Mouse (Mus musculus) neural tube, embryonic 15.5 days (tissue): ENCODE measurements around the gene Gm9040. TPM values are rescaled to one million over a fixed set of nuclear protein-coding genes. Genes with fewer than 3 reads are reported as not detected.
A peak's percentile ranks its signal among the peaks of the same experiment; 100 is the strongest.
"Not testable (repeated sequence)": the region's sequence is repeated elsewhere in the genome, so short reads cannot be mapped to it uniquely, and the experiment has no call there.

Experiments used
- ATAC-seq: fragments of 200-750 bp; cut with Nextera tagmentation; 2 replicates; pipeline ENCODE4 v1.8.0; 2017; ENCODE audit warnings: mild to moderate bottlenecking, moderate TSS enrichment, moderate library complexity; ENCODE audit not compliant: low FRiP score
- H3K27ac ChIP-seq: fragments of 300-500 bp; sonication (generic); replicated peaks from 2 replicates; pipeline ENCODE4 v1.5.1; 2015; ENCODE audit warnings: mild to moderate bottlenecking, inconsistent platforms
- H3K27me3 ChIP-seq: fragments of 300-500 bp; sonication (generic); replicated peaks from 2 replicates; pipeline ENCODE4 v1.6.1; 2015; ENCODE audit warnings: inconsistent platforms
- H3K36me3 ChIP-seq: fragments of 300-500 bp; sonication (generic); 2 replicates; pipeline ENCODE4 v1.6.1; 2015; ENCODE audit warnings: inconsistent platforms
- H3K4me1 ChIP-seq: fragments of 300-500 bp; sonication (generic); 2 replicates; pipeline ENCODE4 v1.6.1; 2015; ENCODE audit warnings: inconsistent platforms
- H3K4me2 ChIP-seq: fragments of 300-500 bp; sonication (generic); 2 replicates; pipeline ENCODE4 v1.6.1; 2015; ENCODE audit warnings: inconsistent platforms, mild to moderate bottlenecking, moderate library complexity
- H3K4me3 ChIP-seq: fragments of 300-500 bp; sonication (generic); replicated peaks from 2 replicates; pipeline ENCODE4 v1.5.1; 2015; ENCODE audit warnings: mild to moderate bottlenecking, inconsistent platforms
- H3K9ac ChIP-seq: fragments of 300-500 bp; sonication (generic); replicated peaks from 2 replicates; pipeline ENCODE4 v1.6.1; 2015; ENCODE audit warnings: mild to moderate bottlenecking, inconsistent platforms
- H3K9me3 ChIP-seq: fragments of 300-500 bp; sonication (generic); replicated peaks from 2 replicates; pipeline ENCODE4 v1.6.1; 2016; ENCODE audit warnings: inconsistent platforms
- WGBS: fragments of 180-500 bp; shearing (Covaris S2); methylation state at CpG from one replicate; pipeline ENCODE4 v1.1.7; 2015; ENCODE audit warnings: mixed read lengths; 5-methylcytosine and 5-hydroxymethylcytosine counted together
- polyA plus RNA-seq: library from polyadenylated mRNA; unstranded; fragments of >200 nt; fragmentation: Nextera tagmentation; extraction: Ambion mirVana; gene quantifications from 2 replicates; pipeline ENCODE4 v1.2.1, GENCODE M21; 2015

Gene Gm9040
- not detected in 2 replicates for polyA plus RNA-seq

DNA sequence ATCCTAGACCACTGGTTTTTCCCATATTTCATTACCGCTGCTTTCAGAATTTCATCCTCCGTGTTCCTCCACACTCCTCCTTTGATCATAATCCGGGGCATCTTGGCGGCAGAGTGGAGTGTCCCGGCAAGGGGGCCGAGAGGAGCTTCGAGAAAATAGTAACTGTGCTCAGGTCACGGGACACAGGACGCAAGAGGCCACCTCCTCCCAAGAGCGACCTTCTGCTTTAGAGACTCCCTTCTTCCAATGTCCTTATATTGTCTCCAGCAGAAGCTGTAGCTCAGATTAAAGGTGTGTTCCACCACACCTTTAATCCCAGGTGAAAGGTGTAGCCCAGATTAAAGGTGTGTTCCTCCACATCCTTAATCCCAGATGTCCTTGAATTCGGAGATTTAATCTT is at the start of gene Gm9040:
Gm9040 (minus strand) TSS at position 101 of the 400 bp plus-strand sequence.
- not testable (repeated sequence) for H3K27me3 ChIP-seq, H3K4me2 ChIP-seq, H3K4me1 ChIP-seq, H3K4me3 ChIP-seq, H3K27ac ChIP-seq, H3K9me3 ChIP-seq, H3K9ac ChIP-seq, ATAC-seq, H3K36me3 ChIP-seq
- WGBS: no CpG with 5 or more reads among the region's 11 CpGs

DNA sequence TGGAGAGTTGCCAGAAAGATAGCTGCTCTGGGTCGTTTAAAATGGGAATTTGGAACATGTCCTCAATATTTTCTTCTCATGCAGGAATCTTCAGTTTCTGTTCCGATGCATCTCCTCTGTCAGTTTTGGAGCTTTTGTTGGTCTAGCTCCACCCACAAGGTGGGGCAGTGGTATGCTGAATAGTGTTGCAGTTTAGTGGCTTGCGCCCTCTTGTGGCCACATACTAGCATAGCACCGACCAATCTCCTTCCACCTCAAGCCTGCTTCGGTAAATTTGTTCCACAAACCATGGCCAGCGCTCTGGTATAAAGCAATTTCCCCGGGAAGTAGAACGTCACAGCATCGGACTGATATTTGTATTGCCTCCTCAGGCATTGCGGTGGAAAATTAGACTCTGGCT is 43.7 kb upstream of the Gm9040 start:
- Histone ChIP-seq H3K4me3 (no peak overlapping the region; the same call in 1 of the 2 replicates), H3K27ac (no peak overlapping the region), H3K36me3 (no peaks in the 10 kb centered on the region), H3K4me2 (peak overlapping the region; percentile 53), H3K27me3 (no peaks in the 10 kb centered on the region), H3K4me1 (peaks cover 3% of the 10 kb centered on the region; the same call in 1 of the 2 replicates), H3K9ac (peak overlapping the region; percentile 38; the same call in 1 of the 2 replicates), H3K9me3 (no peaks in the 10 kb centered on the region)
- peak; percentile 87 for ATAC-seq
- 6% methylated on average over 10 of the region's 10 CpGs for WGBS

DNA sequence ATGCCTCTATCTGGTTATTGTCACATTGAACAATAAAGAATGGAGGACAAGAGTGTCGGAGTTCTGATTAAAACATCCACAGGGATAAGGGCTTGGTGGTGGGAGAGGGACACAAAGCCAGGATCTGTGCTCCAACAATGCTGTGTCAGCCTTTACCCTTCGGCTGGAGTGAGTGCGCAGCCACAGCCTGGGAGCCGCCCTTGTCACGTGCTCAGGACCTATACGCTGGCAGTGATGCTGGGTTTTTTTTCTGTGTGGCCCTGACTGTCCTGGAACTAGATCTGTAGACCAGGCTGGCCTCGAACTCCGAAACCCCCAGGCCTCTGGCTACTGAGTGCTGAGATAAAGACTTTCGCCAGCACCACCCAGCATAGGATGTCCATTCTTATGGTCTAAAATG is 42.7 kb upstream of the Gm9040 start:
- WGBS: 91% methylated on average over 9 of the region's 9 CpGs
- no peak overlapping the region for H3K4me3 ChIP-seq
- no peaks in the 10 kb centered on the region for H3K36me3 ChIP-seq
- no peak overlapping the region for H3K27ac ChIP-seq
- peaks cover 3% of the 10 kb centered on the region; the same call in 1 of the 2 replicates for H3K4me1 ChIP-seq
- H3K27me3 ChIP-seq: no peaks in the 10 kb centered on the region
- no peak overlapping the region for H3K4me2 ChIP-seq
- ATAC-seq: no peak
- H3K9ac ChIP-seq: no peak overlapping the region
- H3K9me3 ChIP-seq: no peaks in the 10 kb centered on the region

DNA sequence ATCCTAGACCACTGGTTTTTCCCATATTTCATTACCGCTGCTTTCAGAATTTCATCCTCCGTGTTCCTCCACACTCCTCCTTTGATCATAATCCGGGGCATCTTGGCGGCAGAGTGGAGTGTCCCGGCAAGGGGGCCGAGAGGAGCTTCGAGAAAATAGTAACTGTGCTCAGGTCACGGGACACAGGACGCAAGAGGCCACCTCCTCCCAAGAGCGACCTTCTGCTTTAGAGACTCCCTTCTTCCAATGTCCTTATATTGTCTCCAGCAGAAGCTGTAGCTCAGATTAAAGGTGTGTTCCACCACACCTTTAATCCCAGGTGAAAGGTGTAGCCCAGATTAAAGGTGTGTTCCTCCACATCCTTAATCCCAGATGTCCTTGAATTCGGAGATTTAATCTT is 27.2 kb upstream of the Gm9040 start, which contains the start of gene Gm9049:
Gm9049 (minus strand) TSS at position 101 of the 400 bp plus-strand sequence.
- H3K4me2 ChIP-seq, H3K9ac ChIP-seq, H3K4me1 ChIP-seq, H3K36me3 ChIP-seq, H3K27ac ChIP-seq, H3K4me3 ChIP-seq, H3K27me3 ChIP-seq, H3K9me3 ChIP-seq, ATAC-seq: not testable (repeated sequence)
- 80% methylated on average over 1 of the region's 11 CpGs for WGBS

DNA sequence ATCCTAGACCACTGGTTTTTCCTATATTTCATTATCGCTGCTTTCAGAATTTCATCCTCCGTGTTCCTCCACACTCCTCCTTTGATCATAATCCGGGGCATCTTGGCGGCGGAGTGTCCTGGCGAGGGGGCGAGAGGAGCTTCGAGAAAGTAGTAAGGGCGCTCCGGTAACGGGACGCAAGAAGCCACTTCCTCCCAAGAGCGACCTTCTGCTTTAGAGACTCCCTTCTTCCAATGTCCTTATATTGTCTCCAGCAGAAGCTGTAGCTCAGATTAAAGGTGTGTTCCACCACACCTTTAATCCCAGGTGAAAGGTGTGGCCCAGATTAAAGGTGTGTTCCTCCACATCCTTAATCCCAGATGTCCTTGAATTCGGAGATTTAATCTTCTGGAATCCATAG is 21.8 kb upstream of the Gm9040 start, which contains the start of gene Gm9048:
Gm9048 (minus strand) TSS at position 101 of the 400 bp plus-strand sequence.
- H3K36me3 ChIP-seq, H3K9me3 ChIP-seq, ATAC-seq, H3K27me3 ChIP-seq, H3K9ac ChIP-seq, H3K4me2 ChIP-seq, H3K4me1 ChIP-seq, H3K4me3 ChIP-seq, H3K27ac ChIP-seq: not testable (repeated sequence)
- 100% methylated on average over 1 of the region's 14 CpGs for WGBS

DNA sequence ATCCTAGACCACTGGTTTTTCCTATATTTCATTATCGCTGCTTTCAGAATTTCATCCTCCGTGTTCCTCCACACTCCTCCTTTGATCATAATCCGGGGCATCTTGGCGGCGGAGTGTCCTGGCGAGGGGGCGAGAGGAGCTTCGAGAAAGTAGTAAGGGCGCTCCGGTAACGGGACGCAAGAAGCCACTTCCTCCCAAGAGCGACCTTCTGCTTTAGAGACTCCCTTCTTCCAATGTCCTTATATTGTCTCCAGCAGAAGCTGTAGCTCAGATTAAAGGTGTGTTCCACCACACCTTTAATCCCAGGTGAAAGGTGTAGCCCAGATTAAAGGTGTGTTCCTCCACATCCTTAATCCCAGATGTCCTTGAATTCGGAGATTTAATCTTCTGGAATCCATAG is 16.4 kb upstream of the Gm9040 start, which contains the start of gene Gm9046:
Gm9046 (minus strand) TSS at position 101 of the 400 bp plus-strand sequence.
- not testable (repeated sequence) for H3K27me3 ChIP-seq, H3K36me3 ChIP-seq, H3K27ac ChIP-seq, ATAC-seq, H3K4me2 ChIP-seq, H3K9me3 ChIP-seq, H3K9ac ChIP-seq, H3K4me3 ChIP-seq, H3K4me1 ChIP-seq
- no CpG with 5 or more reads among the region's 14 CpGs for WGBS

DNA sequence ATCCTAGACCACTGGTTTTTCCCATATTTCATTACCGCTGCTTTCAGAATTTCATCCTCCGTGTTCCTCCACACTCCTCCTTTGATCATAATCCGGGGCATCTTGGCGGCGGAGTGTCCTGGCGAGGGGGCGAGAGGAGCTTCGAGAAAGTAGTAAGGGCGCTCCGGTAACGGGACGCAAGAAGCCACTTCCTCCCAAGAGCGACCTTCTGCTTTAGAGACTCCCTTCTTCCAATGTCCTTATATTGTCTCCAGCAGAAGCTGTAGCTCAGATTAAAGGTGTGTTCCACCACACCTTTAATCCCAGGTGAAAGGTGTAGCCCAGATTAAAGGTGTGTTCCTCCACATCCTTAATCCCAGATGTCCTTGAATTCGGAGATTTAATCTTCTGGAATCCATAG is 11.0 kb upstream of the Gm9040 start, which contains the start of gene Gm9045:
Gm9045 (minus strand) TSS at position 101 of the 400 bp plus-strand sequence.
- not testable (repeated sequence) for H3K9ac ChIP-seq, H3K36me3 ChIP-seq, H3K4me1 ChIP-seq, H3K27me3 ChIP-seq, ATAC-seq, H3K9me3 ChIP-seq, H3K4me3 ChIP-seq, H3K4me2 ChIP-seq, H3K27ac ChIP-seq
- no CpG with 5 or more reads among the region's 14 CpGs for WGBS

DNA sequence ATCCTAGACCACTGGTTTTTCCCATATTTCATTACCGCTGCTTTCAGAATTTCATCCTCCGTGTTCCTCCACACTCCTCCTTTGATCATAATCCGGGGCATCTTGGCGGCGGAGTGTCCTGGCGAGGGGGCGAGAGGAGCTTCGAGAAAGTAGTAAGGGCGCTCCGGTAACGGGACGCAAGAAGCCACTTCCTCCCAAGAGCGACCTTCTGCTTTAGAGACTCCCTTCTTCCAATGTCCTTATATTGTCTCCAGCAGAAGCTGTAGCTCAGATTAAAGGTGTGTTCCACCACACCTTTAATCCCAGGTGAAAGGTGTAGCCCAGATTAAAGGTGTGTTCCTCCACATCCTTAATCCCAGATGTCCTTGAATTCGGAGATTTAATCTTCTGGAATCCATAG is 5.5 kb upstream of the Gm9040 start, which contains the start of gene Gm9044:
Gm9044 (minus strand) TSS at position 101 of the 400 bp plus-strand sequence.
- not testable (repeated sequence) for ATAC-seq
- no CpG with 5 or more reads among the region's 14 CpGs for WGBS

DNA sequence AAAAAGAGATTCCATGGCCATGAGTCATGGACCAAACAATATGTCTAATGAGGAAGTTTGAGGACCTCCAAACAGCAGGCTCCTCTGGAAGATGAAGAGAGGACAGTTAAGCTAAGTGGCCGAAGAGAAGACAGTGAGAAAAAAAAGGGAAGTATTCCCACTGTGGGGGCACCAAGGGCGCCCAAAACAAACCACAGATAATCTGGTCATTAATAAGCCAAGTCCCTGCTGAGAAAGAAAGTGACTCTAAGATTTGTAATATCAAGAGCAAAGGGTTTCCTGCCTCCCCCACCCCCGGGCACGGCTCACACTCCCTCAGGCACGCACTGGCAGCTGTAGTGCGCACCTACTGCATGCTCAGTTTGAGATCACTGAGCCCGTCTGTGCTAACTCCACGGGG is 7.7 kb downstream of the Gm9040 start:
- H3K4me1 ChIP-seq: no peaks in the 10 kb centered on the region
- H3K27me3 ChIP-seq: no peaks in the 10 kb centered on the region
- no peak overlapping the region for H3K4me3 ChIP-seq
- ATAC-seq: no peak
- WGBS: 84% methylated on average over 8 of the region's 8 CpGs
- H3K9me3 ChIP-seq: no peaks in the 10 kb centered on the region
- H3K27ac ChIP-seq: no peak overlapping the region
- H3K36me3 ChIP-seq: no peaks in the 10 kb centered on the region
- no peak overlapping the region for H3K9ac ChIP-seq
- no peak overlapping the region for H3K4me2 ChIP-seq

More for the DNA sequence above, 5.5 kb upstream of the Gm9040 start, which contains the start of gene Gm9044:
- H3K4me1 ChIP-seq, H3K27ac ChIP-seq, H3K4me3 ChIP-seq, H3K36me3 ChIP-seq, H3K27me3 ChIP-seq, H3K9ac ChIP-seq, H3K4me2 ChIP-seq, H3K9me3 ChIP-seq: not testable (repeated sequence)

DNA sequence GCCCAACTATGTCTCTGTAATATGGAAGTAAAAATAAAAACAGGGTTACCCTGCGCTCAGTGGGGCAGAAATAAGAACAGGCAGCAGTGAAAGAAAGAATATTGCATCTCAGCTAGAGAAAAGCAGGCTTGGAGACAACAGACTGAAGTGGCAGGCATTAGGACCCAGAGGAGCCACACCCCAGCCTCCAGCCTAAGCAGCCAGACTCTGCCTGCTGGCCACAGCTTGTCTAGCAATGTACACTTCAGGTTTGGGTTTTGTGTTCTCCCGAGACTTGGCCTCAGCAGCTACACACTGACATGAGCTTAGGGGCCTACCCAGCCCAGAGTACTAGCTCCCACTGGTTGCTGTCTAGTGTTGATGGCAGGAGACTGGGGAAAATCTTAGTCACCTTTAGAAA is 24.6 kb downstream of the Gm9040 start:
- not testable (repeated sequence) for H3K27ac ChIP-seq, H3K4me2 ChIP-seq, H3K9me3 ChIP-seq, ATAC-seq, H3K4me3 ChIP-seq, H3K4me1 ChIP-seq, H3K27me3 ChIP-seq, H3K9ac ChIP-seq, H3K36me3 ChIP-seq
- WGBS: 54% methylated on average over 2 of the region's 2 CpGs

DNA sequence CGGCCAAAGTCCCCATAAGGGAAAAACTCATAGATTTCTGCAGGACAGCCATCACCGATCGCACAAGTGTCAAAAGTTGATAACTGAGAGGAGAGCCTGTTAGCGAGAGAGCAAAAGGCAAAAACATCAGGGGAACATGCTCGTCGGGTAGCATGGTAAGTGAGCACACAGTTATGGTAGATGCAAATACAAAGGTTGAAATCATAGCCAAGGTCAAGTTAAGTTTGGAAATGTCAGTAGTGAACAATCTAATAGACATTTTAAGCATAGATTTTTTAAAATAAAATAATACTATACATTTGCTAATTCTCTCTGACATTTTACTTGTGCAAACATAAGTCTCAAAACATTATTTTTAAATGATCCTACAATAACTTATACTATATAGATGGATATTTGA is 31.8 kb downstream of the Gm9040 start, which contains the start of gene Iltifb:
Iltifb (minus strand) TSS at position 101 of the 400 bp plus-strand sequence.
- Histone ChIP-seq H3K4me3 (no peak within 1 kb of the TSS), H3K27ac (no peak within 1 kb of the TSS), H3K9me3 (no peaks in the 10 kb centered on the region), H3K9ac (no peak within 1 kb of the TSS), H3K4me1 (no peaks in the 10 kb centered on the region), H3K36me3 (no peaks in the 10 kb centered on the region), H3K27me3 (no peaks in the 10 kb centered on the region), H3K4me2 (no peak within 1 kb of the TSS)
- ATAC-seq: no peak
- 98% methylated on average over 6 of the region's 6 CpGs for WGBS

DNA sequence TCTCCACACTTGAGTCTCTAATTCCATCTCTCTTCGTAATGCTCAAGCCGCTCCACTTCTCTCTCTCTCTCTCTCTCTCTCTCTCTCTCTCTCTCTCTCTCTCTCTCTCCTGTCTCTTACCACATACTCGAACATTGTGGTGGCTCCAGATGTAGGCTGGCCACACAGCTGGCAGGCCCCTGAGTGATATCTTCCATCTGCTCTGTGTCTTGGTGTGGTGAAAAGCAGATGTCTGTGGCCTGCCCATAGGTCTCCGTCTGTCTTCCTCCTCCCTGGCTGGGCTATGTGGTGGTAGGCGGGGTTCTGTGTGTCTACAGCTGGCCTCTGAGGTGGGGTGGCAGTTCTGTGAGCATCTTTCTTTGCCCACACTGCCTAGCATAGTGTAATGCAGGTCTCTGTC is 43.8 kb downstream of the Gm9040 start:
- not testable (repeated sequence) for H3K27ac ChIP-seq, H3K4me3 ChIP-seq, H3K9me3 ChIP-seq, H3K9ac ChIP-seq, H3K4me1 ChIP-seq, H3K27me3 ChIP-seq, ATAC-seq, H3K4me2 ChIP-seq, H3K36me3 ChIP-seq
- WGBS: 100% methylated on average over 2 of the region's 5 CpGs
